Mouse (Mus musculus) heart, adult 2 months (tissue): ENCODE data around the gene Asap2.

Experiments
- CTCF ChIP-seq: fragments of 200-600 bp; IDR thresholded peaks from 2 replicates; pipeline ENCODE4 v1.8.1; 2022; ENCODE audit warnings: antibody characterized with exemption, mild to moderate bottlenecking, moderate library complexity
- EP300 ChIP-seq: fragments of 200-500 bp; IDR thresholded peaks from 2 replicates; pipeline ENCODE4 v1.6.1; 2011; ENCODE audit warnings: low read depth, low read length, control low read depth; ENCODE audit not compliant: insufficient read depth
- POLR2A ChIP-seq: fragments of 200-500 bp; IDR thresholded peaks from 2 replicates; pipeline ENCODE4 v1.6.1; 2011; ENCODE audit warnings: mild to moderate bottlenecking, low read depth, low read length, control low read depth; ENCODE audit not compliant: insufficient read depth

GRCm38 (mm10) chr12:21188880-21189279, 198.6 kb downstream of the Asap2 start:
- TF ChIP-seq POLR2A (no peak), CTCF (no peak), EP300 (no peak)
